Mouse (Mus musculus) embryonic fibroblast, embryonic 13.5 days (primary cell): ENCODE measurements around the gene Hpcal4.

Source experiments
- CTCF ChIP-seq: IDR thresholded peaks from 2 replicates; pipeline ENCODE4 v1.5.1; 2011; ENCODE audit warnings: mild to moderate bottlenecking, control low read depth, low read length, moderate library complexity, borderline replicate concordance; ENCODE audit not compliant: insufficient read depth
- POLR2A ChIP-seq: IDR thresholded peaks from 2 replicates; pipeline ENCODE4 v1.6.1; 2011; ENCODE audit warnings: low read depth, mild to moderate bottlenecking, control low read depth, low read length, moderate library complexity

DNA sequence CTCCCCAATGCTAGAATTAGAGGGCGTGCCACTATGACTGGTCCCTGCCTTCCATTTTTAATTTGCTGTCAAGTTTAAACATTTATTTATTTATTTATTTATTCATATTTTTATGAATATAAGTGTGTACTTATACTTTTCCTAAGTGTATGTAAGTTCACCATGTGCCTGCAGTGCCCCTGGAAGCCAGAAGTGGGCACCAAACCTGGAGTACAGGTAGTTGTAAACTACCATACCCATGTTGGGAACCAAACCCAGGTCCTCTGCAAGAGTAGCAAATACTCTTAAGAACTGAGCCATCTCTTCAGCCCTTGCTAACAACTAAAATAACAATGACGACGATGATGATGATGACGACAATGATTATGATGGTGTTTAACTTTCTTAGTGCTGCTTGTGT lies 31.0 kb upstream of the Hpcal4 start:
- 0 out of 2 replicates have a peak, but pooled peaks have one; percentile 1 for TF ChIP-seq CTCF
- no peak for TF ChIP-seq POLR2A
